Mouse (Mus musculus) adrenal gland, postnatal 14 days (tissue): ENCODE measurements around the gene Wdr54. TPM values are rescaled to one million over a fixed set of nuclear protein-coding genes. Genes with fewer than 3 reads are reported as not detected.
A peak's percentile ranks its signal among the peaks of the same experiment; 100 is the strongest.

Experiments used
- DNase-seq: peaks from one replicate; pipeline ENCODE4 v3.0.0; 2021; ENCODE audit warnings: mixed read lengths
- total RNA-seq: library from RNA; stranded (reverse); gene quantifications from 2 replicates; pipeline ENCODE4 v1.2.3, GENCODE M21; 2021

Wdr54 gene
- total RNA-seq, 1 experiment from 2014 or later, result 1.5 TPM

DNA sequence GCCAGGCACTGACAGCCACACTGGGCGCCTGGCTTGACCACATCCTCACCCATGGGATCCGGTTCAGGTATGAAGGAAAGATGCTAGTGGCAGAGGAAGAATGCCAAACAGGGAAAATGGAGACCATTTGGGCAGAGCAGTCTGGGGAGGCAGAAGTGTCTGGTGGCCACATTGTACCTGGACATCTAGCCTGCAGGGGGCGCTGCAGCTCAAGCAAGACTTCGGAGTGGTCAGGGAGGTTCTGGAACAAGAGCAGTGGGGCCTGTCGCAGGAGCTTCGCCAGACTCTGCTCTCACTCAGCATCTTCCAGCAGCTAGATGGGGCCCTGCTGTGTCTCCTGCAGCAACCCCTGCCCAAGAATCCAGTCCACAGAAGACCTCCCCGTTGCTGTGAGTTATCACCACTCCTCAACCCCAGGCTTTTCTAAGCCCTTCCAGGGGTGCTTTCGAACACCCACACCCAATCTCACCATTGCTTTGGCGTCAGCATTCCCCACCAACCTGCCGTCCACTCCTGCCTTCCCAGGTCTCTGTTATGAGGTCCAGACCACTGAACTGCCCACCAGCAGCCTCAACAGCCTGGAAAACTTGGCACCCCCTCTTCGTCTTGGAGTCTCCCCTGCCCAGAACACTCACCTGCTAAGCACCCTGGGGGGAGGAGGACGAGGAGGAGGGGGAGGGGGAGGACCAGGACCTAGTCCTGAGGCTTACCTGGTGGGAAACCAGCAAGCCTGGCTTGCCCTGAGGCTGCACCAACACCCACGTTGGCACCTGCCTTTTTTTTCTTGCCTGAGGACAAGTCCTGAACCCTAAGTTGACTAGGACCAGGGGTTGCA lies 48.4 kb downstream of the Wdr54 start:
- DNase-seq, result peak; percentile 94

DNA sequence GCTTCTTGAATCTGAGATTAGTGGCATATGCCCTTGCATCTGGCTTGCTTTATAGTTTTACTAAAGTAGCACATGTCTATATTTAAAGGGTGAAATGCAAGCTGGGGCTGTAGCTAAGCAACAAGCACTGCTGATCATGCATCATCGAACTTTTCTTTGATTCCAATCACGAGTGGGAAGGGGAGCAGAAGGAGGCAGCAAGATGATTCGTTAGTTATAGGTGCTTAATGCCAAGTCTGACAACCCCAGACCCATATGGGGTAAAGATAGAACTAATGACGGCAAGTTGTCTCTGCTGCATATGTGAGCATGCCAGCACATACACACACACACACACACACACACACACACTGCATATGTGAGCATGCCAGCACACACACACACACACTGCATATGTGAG lies 52.0 kb downstream of the Wdr54 start:
- no peak for DNase-seq

DNA sequence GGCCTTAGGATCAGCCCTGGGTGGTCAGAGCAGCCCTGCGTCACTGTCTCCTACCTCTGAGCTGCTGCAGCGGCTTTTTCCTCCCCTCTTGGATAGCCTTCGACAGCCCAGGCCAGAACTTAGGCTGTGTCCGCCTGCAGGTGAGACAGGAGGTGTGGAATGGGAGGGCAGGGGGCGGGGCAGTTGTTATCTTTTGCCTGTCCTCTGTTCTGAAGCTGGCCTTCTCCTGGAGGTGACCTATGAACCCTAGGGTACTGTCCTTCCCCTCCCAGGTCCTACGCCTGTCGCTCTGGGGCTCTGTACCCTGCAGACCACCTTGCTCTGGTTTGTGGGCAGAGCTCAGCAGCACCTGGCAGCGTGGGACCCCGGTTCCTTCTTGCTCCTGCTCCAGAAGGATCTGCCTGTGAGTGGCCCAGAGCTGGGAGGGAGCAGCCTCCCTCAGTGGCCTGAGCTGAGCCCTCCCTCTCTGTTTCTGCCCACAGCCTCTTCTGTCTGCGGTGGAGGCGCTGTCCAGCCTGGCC lies 53.0 kb downstream of the Wdr54 start:
- DNase-seq, result no peak

DNA sequence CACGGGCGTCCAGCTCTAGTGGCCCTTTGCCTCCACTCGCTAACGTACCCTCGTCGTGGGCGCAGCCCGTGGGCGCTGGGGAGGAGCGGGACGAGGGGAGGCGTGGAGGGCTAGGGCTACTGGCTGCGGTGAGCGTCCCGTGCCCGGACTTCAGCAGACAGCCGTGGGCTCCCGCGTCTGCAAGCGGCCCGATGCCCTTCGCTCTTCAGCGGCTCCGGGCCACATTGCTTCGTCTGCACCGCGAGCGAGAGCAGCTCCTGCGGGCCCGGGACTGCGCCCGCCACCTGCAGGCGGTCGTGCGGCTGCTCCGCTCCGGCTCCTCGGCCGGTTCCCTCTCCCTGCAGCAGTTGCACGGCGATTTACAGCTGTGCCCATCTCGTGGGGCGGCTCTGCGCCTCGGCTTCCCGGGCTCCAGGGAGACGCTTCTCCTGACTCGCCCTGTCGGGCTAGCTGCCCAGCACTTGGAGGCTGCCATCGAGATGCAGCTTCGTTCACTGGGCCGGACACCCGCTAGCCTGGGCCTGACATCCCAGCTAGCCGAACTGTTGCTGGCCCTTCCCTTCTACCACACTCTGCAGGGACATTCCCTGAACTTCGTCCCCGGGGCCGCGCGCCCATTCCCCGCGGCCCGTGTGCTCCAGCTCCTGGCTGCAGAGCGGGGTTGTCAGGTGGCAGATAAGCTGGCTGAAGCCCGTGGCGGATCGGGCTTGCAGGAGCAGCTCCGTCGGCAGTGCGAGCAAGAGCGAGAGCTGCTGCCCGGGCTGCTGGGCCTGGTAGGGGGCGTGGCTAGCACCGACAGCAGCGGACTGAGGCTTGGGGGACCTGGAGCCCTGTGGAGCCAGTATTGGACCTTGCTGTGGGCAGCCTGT lies 54.3 kb downstream of the Wdr54 start:
- peak; percentile 81 for DNase-seq

DNA sequence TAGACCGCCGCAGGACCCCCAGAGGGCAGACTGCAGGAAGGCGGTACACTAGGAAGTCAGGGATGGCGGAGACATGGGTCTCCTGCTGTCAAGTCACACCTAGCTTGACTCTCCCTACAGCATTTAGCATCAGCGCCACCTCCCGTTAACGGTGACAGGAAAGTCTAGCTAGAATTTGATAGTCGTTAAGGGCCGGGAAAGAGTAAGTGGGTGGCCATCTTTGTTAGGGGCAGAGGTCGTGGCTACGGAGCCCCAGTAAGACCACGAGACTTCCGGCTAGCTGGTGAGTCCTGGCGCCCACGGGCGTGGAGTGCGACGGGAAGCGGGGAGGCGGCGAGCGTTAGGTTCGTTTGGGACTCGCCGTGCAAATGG lies 54.9 kb downstream of the Wdr54 start, which contains the start of the genes Ccdc142 and Gm42688:
Gene Ccdc142 (plus strand): TSS at position 286 of the 372 bp plus-strand sequence.
Gene Gm42688 (plus strand): TSS at position 302 of the 372 bp plus-strand sequence.
- peak; percentile 94 for DNase-seq

Other genes with a start within 250 kb of the Wdr54 start
- gene Sema4f, start 216.6 kb downstream of the Wdr54 start, total RNA-seq, result 0.48 and 1.8 TPM in 2 replicates
- gene M1ap, start 209.5 kb downstream of the Wdr54 start, total RNA-seq, result not detected in 2 replicates
- 8.3 and 13.0 TPM in 2 replicates for gene Dok1, start 122.9 kb downstream of the Wdr54 start, total RNA-seq
- gene Loxl3, start 122.2 kb downstream of the Wdr54 start, total RNA-seq, result 2.8 and 4.1 TPM in 2 replicates
- 164 and 190 TPM in 2 replicates for gene Aup1, start 101.9 kb downstream of the Wdr54 start, total RNA-seq
- gene Htra2, start 101.1 kb downstream of the Wdr54 start, total RNA-seq, result 50.7 and 59.3 TPM in 2 replicates
- 2.8 TPM in 2 replicates for gene Dqx1, start 98.6 kb downstream of the Wdr54 start, total RNA-seq
- 9.4 and 10.4 TPM in 2 replicates for gene Tlx2, start 86.1 kb downstream of the Wdr54 start, total RNA-seq
- 29.2 and 39.8 TPM in 2 replicates for gene Pcgf1, start 78.5 kb downstream of the Wdr54 start, total RNA-seq
- gene Lbx2, start 70.0 kb downstream of the Wdr54 start, total RNA-seq, result 6.4 and 9.0 TPM in 2 replicates
- gene Ccdc142, start 54.8 kb downstream of the Wdr54 start, total RNA-seq, result 3.1 and 6.0 TPM in 2 replicates
- 4.1 and 5.3 TPM in 2 replicates for gene Gm42688, start 54.8 kb downstream of the Wdr54 start, total RNA-seq
- 114 and 119 TPM in 2 replicates for gene Mrpl53, start 47.4 kb downstream of the Wdr54 start, total RNA-seq
- gene Mogs, start 40.9 kb downstream of the Wdr54 start, total RNA-seq, result 51.1 and 56.5 TPM in 2 replicates
- 64.5 and 69.3 TPM in 2 replicates for gene Wbp1, start 34.8 kb downstream of the Wdr54 start, total RNA-seq
- gene Ino80b, start 31.0 kb downstream of the Wdr54 start, total RNA-seq, result 19.3 and 22.5 TPM in 2 replicates
- gene Rtkn, start 20.9 kb downstream of the Wdr54 start, total RNA-seq, result 9.1 and 13.6 TPM in 2 replicates
- gene 1700003E16Rik, start within 50 bp of the Wdr54 start, total RNA-seq, result 0.33 and 0.34 TPM in 2 replicates
- gene Dctn1, start 9.5 kb upstream of the Wdr54 start, total RNA-seq, result 102 and 126 TPM in 2 replicates
- gene Slc4a5, start 63.4 kb upstream of the Wdr54 start, total RNA-seq, result 0.30 and 0.98 TPM in 2 replicates
- gene Mthfd2, start 169.5 kb upstream of the Wdr54 start, total RNA-seq, result 21.1 and 24.1 TPM in 2 replicates
- 75.9 and 79.9 TPM in 2 replicates for gene Mob1a, start 169.6 kb upstream of the Wdr54 start, total RNA-seq
- 261 TPM in 2 replicates for gene Bola3, start 192.8 kb upstream of the Wdr54 start, total RNA-seq